Mouse (Mus musculus) brain, embryonic 18.5 days (tissue): ENCODE results near the gene Phgr1.

Experiments
- DNase-seq: peaks from one replicate; pipeline ENCODE4 v3.0.0-alpha.2; 2012; ENCODE audit warnings: low read depth, low spot score

Gene Phgr1

DNA sequence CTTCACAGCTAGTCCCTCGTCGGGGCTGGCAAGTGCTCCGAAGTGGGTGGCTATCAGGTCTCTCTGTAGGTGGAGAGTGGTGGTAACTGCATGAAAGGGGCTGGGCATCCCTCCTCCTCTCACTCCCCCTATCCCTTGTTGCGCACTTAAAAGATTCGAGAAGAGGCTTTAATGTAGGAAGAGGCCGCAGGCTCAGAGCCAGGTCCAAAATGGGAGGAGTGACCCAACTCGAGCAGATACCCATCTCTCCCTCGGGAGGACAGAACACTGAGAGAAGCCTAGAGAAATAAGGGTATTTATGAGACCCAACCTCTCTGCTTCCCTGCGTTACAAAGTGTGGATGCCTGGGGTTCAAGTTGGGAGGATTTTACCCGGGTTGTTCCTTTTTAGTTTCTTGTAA, 6.5 kb downstream of the Phgr1 start:
- no peak for DNase-seq

DNA sequence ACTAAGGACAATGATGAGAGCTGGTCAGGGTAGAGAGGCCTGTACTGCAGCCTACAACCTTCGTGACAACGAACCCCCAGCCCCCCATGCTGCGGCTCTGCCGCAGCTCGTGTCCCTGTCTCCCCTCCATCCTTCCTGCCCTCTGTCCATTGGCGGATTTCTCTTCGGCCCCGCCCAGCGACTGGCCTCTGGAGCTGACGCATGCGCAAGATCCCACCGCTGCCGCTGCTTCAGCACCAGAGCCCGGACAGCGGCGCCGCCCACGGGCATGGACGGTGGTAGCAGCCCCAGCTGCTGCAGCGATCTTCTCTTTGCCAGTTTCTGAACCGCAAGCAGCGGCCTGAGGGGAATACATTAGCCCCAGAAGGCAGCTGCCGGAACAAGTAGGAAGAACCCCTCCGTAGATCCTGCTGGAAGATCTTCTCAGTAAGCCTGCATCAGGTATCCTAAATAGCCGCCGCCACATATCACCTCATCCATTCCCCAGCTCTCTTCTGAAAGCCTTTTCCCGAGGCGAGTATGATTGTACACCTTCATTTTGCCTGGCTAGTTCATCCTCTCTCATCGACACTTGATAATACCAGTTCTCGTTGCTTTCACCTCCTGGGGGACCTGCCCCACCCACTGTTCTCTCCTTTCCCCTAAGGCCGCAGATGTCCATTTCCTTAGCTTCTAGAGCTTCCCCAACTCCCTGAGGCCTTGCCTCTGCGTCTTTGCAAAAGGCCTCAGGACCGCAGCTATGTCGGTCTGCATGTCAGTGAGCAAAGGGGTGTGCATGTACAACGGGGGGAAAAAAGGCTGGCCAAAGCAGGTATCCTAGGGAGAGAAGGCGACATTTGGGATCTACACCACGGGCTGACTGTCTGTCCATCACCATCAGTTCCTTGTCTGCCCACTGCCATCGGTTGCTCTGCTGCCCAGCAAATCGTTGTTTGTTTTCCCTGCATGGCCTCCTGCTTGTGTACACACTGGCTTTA, 7.2 kb downstream of the Phgr1 start, which contains the start of gene Disp2:
TSS of gene Disp2 (plus strand) at position 216 of the 977 bp plus-strand sequence.
- peak; percentile 88 for DNase-seq

DNA sequence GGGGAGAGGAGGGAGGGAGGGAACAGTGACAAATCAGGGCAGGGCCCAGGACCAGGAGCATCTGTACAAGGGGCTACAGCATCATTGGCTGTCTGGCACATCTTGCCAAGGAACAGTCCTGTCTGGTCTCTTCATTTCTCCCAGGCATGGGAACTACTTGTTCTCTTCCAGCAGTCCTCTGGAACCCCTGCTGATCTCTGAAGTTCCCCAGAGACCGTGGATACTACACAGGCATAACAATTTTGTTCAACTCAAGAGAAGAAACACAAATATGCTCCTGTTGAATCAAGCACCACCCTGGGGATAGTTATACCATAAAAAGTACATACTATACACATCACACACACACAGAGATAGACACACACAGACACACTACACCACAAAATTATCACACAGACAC, 8.5 kb downstream of the Phgr1 start:
- no peak for DNase-seq

DNA sequence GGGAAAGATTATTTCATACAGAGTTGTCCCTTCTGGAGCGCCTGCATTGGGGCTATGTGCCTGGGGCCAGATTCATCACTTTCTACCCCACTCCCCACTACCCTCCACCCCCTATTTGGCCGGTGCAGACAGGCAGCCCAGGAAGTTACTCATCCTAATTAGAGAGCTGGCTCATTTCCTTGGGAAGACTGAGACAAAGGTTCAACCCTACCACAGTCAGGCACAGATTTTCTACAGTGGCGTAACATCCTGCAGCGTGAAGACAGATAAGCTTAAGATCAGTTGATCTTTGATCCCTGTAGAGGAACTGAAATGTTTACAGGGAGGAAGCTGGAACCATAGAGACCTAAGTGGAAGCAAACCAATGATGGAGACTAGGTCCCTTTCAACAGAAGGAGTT, 9.7 kb downstream of the Phgr1 start:
- DNase-seq: no peak

DNA sequence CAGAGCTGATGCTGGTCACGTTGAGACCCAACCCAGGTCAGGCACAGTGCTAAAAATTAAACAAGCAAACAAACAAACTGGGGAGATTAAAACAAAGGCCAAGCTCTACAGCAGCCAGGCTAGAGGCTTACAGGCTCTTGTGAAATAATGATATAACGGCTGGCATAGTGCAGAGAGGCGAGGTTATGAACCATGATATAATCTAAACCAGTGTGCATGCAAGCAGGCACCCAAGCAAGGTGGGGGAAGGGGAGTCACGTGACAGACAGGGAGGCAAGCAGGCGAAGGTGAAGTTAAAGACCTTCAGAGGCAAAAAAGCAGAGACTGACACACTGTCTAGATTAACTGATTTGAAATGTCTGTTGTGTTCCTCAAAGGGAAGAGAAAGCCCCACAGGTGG, 10.5 kb downstream of the Phgr1 start:
- DNase-seq: no peak

DNA sequence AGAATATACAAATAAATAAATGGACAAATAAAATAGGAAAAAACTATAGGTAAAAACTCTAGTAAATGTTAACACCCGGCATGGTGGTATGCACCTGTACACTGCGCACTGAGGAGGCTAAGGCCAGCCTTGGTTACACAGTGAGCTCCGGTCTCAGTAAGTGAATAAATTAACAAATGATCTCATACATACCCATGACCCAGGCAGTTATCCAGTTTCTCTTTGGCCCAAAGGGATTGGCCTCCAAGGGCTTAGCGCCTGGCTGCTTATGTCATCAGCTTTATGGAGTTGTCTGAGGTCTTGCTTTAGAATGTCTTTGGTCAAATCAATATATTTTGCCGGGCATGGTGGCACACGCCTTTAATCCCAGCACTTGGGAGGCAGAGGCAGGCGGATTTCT, 11.1 kb downstream of the Phgr1 start:
- DNase-seq: no peak

DNA sequence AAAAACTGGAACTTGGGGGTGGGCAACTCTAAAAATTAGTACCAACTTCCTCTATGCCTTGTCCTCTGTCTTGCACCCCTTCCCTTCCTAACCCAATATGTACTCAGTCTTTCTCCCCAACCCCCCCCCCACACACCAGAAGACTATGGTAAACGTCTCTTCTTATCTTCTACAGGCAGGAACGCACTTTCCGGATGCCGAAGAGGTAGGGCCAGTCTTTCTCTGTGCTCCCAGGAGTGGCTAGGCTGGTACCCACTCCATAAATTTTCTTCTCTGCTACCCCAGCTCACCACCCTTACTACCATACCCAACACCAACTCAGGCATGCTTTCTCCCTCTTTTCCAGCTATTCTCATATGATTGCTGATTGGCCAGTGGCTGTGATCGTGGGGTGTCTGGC, 14.0 kb downstream of the Phgr1 start:
- DNase-seq: no peak

DNA sequence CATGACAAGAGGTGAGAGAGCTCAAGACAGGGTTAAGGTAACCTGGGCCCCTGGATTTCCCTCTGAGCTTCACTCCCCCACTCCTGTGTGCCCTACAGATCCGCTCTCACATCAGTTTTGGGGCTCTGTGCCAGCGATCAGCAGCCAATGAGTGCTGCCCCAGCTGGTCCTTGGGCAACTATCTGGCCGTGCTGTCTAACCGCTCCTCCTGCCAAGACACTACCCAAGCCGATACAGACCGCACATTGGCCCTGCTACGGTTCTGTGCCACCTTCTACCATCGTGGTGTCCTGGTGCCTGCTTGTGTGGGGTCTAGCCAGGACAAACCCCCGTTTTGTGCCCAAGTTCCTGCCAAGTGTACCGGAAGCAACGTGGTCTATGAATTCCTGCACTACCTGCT, 16.9 kb downstream of the Phgr1 start:
- DNase-seq: no peak

DNA sequence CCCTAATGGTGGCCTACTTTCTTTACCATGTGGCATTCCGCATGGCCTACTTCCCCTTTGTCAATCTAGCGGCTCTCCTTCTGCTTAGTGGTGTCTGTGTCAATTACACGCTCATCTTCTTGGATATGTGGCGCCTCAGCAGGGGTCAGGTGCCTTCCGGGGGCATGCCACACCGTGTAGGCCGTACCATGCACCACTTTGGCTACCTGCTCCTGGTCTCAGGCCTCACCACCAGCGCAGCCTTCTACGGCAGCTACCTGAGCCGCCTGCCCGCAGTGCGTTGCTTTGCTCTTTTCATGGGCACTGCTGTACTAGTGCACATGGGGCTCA, 17.6 kb downstream of the Phgr1 start:
- DNase-seq: no peak

DNA sequence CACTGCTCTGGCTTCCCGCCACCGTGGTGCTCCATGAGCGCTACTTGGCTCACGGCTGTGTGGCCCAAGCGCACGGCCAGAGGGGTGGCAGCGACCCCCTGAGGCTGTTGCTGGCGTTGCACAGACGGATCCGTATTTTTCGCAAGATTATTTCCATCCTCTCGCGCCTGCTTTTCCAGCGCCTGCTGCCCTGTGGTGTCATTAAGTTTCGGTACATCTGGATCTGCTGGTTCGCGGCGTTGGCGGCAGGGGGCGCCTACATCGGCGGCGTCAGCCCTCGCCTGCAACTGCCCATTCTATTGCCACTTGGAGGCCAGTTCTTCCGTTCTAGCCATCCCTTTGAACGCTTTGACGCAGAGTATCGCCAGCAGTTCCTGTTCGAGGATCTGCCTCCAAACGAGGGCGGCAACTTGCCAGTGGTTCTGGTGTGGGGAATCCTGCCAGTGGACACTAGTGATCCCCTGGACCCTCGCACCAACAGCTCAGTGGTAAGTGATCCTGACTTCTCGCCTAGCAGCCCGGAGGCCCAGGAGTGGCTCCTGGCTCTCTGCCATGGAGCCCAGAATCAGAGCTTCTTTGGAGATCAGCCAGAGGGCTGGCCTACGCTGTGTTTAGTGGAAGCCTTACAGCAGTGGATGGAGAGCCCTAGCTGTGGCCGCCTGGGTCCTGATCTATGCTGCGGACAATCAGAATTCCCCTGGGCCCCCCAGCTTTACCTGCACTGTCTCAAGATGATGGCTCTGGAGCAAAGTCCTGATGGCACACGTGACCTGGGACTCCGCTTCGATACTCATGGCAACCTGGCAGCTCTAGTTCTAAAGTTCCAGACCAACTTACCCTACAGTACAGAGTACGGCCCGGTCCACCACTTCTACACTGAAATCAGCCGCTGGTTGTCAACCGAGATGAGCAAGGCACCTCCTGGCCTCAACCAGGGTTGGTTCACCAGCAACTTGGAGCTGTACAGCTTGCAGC, 18.3 kb downstream of the Phgr1 start:
- DNase-seq: no peak

DNA sequence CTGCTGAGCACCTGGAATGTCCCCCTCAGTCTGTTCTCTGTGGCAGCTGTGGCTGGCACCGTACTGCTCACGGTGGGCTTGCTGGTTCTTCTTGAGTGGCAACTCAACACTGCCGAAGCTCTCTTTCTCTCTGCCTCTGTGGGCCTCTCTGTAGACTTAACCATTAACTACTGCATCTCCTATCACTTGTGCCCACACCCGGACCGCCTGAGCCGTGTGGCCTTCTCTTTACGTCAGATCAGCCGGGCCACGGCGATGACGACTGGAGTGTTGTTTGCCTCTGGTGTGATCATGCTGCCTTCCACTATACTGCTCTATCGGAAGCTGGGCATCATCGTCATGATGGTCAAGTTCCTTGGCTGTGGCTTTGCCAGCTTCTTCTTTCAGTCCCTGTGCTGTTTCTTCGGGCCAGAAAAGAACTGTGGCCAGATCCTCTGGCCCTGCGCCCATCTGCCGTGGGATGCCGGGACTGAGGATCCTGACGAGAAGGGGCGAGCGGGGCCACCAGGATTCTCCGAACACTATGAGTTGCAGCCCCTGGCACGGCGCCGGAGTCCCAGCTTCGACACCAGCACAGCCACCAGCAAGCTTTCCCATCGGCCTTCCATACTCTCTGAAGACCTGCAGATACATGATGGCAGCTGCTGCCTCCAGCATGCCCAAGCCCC, 19.2 kb downstream of the Phgr1 start:
- no peak for DNase-seq

DNA sequence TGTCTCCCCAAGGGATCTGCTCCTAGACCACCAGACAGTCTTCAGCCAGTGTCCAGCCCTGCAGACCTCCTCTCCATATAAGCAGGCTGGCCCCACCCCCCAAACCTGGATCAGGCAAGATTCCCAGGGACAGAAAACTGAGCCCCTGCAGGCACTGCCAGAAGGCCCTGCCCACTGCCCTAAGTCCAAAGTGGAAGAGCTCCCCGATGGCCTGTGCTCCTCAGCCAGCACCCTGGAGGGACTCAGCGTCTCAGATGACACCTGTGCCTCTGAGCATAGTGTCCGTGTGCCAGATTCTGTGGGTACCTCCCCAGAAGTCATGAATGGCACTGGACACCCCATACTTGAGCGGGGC, 19.7 kb downstream of the Phgr1 start:
- no peak for DNase-seq

DNA sequence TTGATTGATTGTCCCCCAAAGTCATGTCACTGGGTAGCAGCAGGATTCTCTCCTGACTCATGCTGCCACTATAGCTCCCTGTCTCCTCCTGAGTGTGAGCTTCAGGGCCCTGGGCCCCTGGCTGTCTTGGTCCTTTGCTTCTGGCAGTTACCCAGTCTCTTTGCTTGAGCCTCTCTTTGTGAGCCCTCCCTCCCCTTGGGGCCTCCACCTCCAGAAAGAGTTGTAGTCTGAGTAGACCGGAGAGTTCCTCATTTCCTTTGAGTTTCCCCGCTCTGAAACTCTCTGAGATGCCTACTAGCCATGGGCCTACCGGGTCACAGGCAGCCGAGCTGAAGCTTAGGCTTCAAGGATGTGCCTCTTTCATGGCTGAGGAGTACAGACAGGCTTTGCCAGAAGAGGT, 21.1 kb downstream of the Phgr1 start:
- no peak for DNase-seq

DNA sequence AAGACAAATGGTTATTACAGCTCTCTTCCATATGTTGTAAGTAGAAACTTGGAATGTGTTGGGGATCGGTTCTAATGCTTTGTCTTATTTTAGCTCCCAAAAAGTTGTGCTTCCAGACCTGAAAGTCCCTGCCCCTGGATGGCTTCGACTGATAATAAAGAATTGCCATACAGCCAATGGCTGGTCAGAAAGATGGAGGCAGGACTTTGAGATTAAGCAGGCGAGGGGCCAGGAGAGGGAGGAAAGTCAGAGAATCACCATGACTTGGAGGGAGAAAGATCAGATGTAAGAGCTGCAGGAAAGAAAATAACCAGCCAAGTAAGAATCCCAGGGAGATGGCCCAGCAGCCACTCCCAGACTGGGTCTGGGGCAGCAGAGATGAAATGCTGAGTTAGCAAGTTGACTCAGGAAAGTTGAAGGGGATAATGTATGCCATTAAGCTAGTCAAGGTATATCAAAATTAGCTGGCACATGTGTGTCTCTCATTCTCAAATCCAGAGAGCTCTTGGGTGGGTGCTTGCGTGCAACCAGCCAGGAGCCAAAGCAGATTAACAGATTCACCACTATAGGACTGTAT, 30.1 kb downstream of the Phgr1 start:
- no peak for DNase-seq

DNA sequence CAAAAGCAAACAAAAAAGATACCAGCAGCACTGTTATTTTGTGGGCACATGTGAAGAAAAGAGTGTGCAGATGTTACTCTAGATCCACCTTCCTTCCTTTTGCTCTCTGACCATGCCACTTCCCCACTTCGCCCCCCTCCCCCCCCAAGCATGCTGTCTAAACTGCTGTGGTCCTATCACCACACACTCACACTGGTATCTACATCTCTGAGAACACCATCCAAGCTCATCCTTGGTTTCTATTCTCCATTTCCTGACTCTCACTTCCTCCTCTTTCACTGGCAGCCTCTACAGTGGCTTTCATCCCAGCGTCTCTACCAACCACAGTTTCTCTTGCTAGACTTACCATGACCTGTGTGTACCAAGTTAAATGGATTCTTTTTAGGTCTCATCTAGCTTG, 31.9 kb downstream of the Phgr1 start:
- DNase-seq: no peak

DNA sequence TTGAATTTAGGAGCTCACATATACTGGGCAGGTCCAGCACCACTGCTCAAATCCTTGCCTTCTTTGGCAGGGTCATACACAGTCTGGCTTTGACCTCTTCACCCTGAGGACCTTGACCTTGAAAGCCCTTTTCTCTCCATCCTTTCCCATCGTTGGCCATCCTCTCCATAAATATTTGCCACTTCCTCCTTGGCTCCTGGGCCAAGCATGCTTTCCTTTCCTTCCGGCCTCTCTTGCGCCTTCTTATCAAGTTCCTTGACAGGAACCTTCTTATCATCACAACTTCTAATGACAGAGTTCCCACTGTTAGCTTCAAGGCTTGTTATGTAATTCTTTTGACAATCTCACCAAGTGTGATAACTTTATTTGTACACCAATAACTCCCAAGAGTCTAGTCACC, 32.6 kb downstream of the Phgr1 start:
- DNase-seq: no peak

DNA sequence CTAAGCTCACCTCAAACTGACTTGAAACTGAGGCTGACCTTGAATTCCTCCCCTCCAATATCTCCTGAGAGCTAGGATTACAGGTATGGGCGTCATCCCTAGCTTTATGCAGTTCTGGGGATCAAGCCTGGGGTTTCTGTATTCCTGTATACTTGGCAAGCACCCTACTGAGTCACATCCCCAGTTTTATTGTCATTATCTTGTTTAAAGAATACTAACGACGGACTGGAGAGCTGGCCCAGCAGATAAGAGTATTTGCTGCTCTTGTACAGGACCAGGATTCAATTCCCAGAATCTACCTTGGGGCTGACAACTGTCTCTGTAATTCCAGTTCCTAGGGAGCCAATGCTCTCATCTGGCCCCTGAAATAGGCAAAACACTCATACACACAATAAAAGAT, 33.2 kb downstream of the Phgr1 start:
- DNase-seq: no peak

DNA sequence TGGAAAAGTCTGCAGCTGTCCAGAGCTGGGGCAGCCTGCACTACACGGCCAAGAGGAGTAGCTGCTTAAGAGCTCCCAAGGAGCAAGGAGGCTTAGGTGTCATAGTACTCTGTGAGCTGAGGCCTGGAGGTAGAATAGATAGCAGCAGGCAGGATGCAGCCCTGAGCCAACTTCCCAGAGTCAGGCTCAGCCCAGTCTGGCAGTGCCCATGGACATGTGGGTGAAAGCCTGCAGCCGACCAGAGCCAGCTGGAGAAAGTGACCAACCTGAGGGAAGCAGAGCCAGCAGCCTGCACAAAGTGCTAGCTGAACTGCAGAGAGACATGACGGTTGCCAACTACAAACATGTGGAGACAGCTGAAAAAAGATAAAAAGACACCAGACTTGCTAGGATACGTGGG, 34.3 kb downstream of the Phgr1 start:
- DNase-seq: no peak

DNA sequence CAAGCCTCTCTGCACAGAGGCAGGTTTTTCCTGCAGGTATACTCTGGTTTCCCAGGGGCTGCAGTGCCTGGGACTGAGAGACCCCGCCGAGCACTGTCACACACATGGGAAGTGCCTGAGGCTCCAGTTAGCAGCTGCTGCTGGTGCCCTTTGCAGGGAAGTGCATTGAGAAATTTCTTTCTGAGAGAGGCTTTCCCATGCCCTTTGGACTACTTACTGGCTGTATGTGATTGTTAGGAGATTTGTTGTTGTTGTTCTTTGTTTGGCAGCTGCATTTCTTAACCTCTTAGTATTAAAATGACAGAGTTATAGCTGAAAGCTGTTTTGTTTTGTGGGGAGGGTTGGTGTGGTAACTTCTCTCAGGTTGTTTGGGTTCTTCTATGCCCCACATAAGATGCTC, 38.3 kb downstream of the Phgr1 start:
- DNase-seq: no peak

DNA sequence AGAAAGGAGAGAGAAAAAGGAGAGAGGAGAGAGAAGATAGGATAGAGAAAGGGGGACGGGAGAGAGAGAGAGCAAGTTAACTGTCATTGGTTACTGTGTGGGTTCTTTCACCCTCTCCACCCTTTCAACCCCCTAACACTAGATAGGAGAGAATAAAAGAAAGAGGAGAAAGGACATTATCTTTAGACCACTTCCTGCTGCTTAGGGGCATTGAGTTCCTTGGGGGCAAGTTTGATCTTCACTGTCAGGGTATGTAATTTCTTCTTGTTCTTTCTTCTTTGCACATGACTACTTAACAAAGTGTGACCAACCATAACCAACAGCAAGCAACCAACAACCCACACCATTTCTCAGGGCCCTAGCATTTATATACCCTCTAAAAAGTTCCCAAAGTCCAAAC, 40.2 kb downstream of the Phgr1 start:
- no peak for DNase-seq

DNA sequence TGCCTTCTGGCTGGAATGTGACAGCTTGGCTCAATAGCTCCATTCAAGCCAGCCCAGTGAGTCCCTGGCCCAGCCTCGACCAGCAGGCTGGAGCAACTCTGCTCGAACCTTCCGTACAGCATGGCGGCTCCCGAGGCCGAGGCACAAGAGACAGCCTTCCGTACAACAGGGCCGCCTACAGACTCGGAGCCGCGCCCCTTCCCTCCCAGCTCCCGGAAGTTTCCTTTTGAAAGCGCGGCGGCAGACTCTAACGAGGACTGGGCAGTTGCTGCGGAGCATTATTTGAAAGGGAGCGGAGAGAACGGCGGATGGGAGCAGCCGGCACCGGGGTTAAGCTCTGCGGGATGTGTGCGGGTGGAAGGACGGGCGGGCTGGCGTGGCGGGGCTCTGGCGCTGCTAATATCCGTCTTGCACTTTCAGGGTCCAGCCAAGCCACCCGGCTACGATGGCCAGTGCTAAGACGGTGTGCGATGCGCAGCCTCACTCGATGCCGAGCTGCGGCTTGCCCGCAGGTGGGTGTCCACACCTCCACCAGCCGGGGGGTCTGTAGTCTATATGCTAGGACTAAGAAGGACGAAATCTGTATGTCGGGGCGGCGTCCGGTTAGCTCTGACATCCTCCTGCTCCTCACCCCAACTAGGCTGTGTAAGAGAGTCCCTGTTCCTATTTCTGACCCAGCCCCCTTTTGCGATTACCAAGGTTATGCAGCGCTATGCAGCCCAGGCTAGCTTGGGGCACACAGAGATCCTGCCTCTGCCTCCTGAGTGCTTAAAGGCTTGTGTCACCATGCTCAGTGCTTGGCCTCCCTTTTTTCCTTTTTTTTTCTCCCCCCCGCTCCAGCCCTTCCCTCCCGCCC, 41.6 kb downstream of the Phgr1 start, which contains the start of gene Knstrn:
TSS of gene Knstrn (plus strand) at position 23 of the 856 bp plus-strand sequence.
- DNase-seq: peak; percentile 74
